Comparison of ENCODE assay signal across 16 mouse cellular contexts in genomic region chr11:35919383-35919782, GRCm38 (mm10).
DNase-seq lines count a peak whose midpoint lies in the region; ATAC-seq and TF ChIP-seq lines count a peak whose summit lies in the region.
"Had no signal": no experiment of that assay in that cellular context is flagged by ENCODE, and none has a peak within 500 bp of the region (broad histone marks: within the 10 kb centered on the region; RNA-seq: fewer than 3 reads in every experiment).

No protein-coding gene starts in this region.

- H3K36me3 ChIP-seq in forebrain, embryonic 13.5 days (ENCODE audit: poor library complexity, severe bottlenecking) = no peaks in the 10 kb centered on the region
- H3K36me3 ChIP-seq in forebrain, embryonic 11.5 days (ENCODE audit: control insufficient read depth, insufficient read depth, low read length) = no peaks in the 10 kb centered on the region
- H3K36me3 ChIP-seq in kidney, postnatal 0 days (ENCODE audit: insufficient read depth, low read length) = no peaks in the 10 kb centered on the region
- H3K36me3 ChIP-seq in midbrain, embryonic 16.5 days (ENCODE audit: control insufficient read depth, insufficient read depth, low read length) = no peaks in the 10 kb centered on the region
- H3K36me3 ChIP-seq in midbrain, embryonic 13.5 days = no peaks in the 10 kb centered on the region
- H3K36me3 ChIP-seq: liver, embryonic 12.5 days; stomach, embryonic 15.5 days had no signal

- H3K4me3 ChIP-seq in forebrain, embryonic 13.5 days = no peak overlapping the region
- H3K4me3 ChIP-seq in forebrain, embryonic 11.5 days (ENCODE audit: low read depth, low read length) = no peak overlapping the region
- H3K4me3 ChIP-seq in kidney, postnatal 0 days (replicated peaks; ENCODE audit: low read depth, low read length) = no peak overlapping the region
- no peak overlapping the region for H3K4me3 ChIP-seq in midbrain, embryonic 16.5 days (ENCODE audit: low read depth, low read length)
- no peak overlapping the region for H3K4me3 ChIP-seq in midbrain, embryonic 13.5 days (replicated peaks)
- H3K4me3 ChIP-seq: gastrocnemius, adult 2 months; liver, embryonic 12.5 days; stomach, embryonic 15.5 days had no signal

- H3K4me2 ChIP-seq in forebrain, embryonic 13.5 days = no peak overlapping the region
- no peak overlapping the region for H3K4me2 ChIP-seq in forebrain, embryonic 11.5 days (ENCODE audit: low read depth, low read length, severe bottlenecking)
- no peak overlapping the region for H3K4me2 ChIP-seq in kidney, postnatal 0 days (ENCODE audit: low read length)
- no peak overlapping the region for H3K4me2 ChIP-seq in midbrain, embryonic 16.5 days (ENCODE audit: low read length)
- no peak overlapping the region for H3K4me2 ChIP-seq in midbrain, embryonic 13.5 days (replicated peaks)
- H3K4me2 ChIP-seq: liver, embryonic 12.5 days; stomach, embryonic 15.5 days had no signal

- no peak for TF ChIP-seq CTCF in kidney, postnatal 0 days (IDR thresholded peaks at IDR 0.05; ENCODE audit: low read depth)

- no peak overlapping the region for H3K9ac ChIP-seq in forebrain, embryonic 13.5 days
- no peak overlapping the region for H3K9ac ChIP-seq in forebrain, embryonic 11.5 days (ENCODE audit: low read length)
- H3K9ac ChIP-seq in kidney, postnatal 0 days (ENCODE audit: low read depth, low read length) = no peak overlapping the region
- no peak overlapping the region for H3K9ac ChIP-seq in midbrain, embryonic 16.5 days (ENCODE audit: low read depth, low read length)
- H3K9ac ChIP-seq in midbrain, embryonic 13.5 days (replicated peaks) = no peak overlapping the region
- H3K9ac ChIP-seq: liver, embryonic 12.5 days; stomach, embryonic 15.5 days had no signal

- intact Hi-C loops in heart, postnatal 10 days (cut with DNase I) = no loop called here

- WGBS in forebrain, embryonic 13.5 days = 40% methylated on average over 2 of the region's 2 CpGs
- 77% methylated on average over 2 of the region's 2 CpGs for WGBS in forebrain, embryonic 11.5 days
- 61% methylated on average over 2 of the region's 2 CpGs for WGBS in kidney, postnatal 0 days
- 41% methylated on average over 2 of the region's 2 CpGs for WGBS in midbrain, embryonic 16.5 days
- WGBS in midbrain, embryonic 13.5 days = 51% methylated on average over 2 of the region's 2 CpGs

- H3K27ac ChIP-seq in forebrain, embryonic 13.5 days = 0 out of 2 replicates have a peak overlapping the region, but pooled peaks have one; percentile 55
- no peak overlapping the region for H3K27ac ChIP-seq in forebrain, embryonic 11.5 days (ENCODE audit: low read depth, low read length)
- 0 out of 2 replicates have a peak overlapping the region, but pooled peaks have one; percentile 58 for H3K27ac ChIP-seq in kidney, postnatal 0 days
- H3K27ac ChIP-seq in midbrain, embryonic 16.5 days (ENCODE audit: low read length) = peak overlapping the region; percentile 60
- no peak overlapping the region for H3K27ac ChIP-seq in midbrain, embryonic 13.5 days
- H3K27ac ChIP-seq: gastrocnemius, adult 2 months; liver, embryonic 12.5 days had no signal

- H3K27me3 ChIP-seq in forebrain, embryonic 13.5 days = no peaks in the 10 kb centered on the region
- H3K27me3 ChIP-seq in forebrain, embryonic 11.5 days (ENCODE audit: control insufficient read depth, insufficient read depth, low read length) = no peaks in the 10 kb centered on the region
- no peaks in the 10 kb centered on the region for H3K27me3 ChIP-seq in kidney, postnatal 0 days (ENCODE audit: insufficient read depth, low read length)
- no peaks in the 10 kb centered on the region for H3K27me3 ChIP-seq in midbrain, embryonic 16.5 days (ENCODE audit: control insufficient read depth, insufficient read depth, low read depth, low read length)
- no peaks in the 10 kb centered on the region for H3K27me3 ChIP-seq in midbrain, embryonic 13.5 days
- H3K27me3 ChIP-seq: liver, embryonic 12.5 days; stomach, embryonic 15.5 days had no signal

- no peak for DNase-seq in forebrain, embryonic 11.5 days (ENCODE audit: low spot score)
- DNase-seq in kidney, postnatal 0 days (ENCODE audit: low spot score) = no peak
- DNase-seq in kidney, postnatal 25 days = no peak
- DNase-seq in layer of hippocampus, postnatal 10 days (ENCODE audit: low spot score in 2 of 2) = no peak
- DNase-seq in heart, postnatal 10 days = no peak
- DNase-seq: cerebellum, postnatal 14 days; gastrocnemius, adult 2 months; spleen, adult 18-20 months; thymus, postnatal 14 days had no signal

- peaks cover 59% of the 10 kb centered on the region for H3K4me1 ChIP-seq in forebrain, embryonic 13.5 days
- peaks cover 5% of the 10 kb centered on the region; the same call in 1 of the 2 replicates for H3K4me1 ChIP-seq in forebrain, embryonic 11.5 days (replicated peaks; ENCODE audit: control insufficient read depth, insufficient read depth, low read length)
- H3K4me1 ChIP-seq in kidney, postnatal 0 days (replicated peaks; ENCODE audit: insufficient read depth, low read length) = peaks cover 30% of the 10 kb centered on the region
- peaks cover 19% of the 10 kb centered on the region for H3K4me1 ChIP-seq in midbrain, embryonic 16.5 days (ENCODE audit: control insufficient read depth, insufficient read depth, low read length)
- peaks cover 42% of the 10 kb centered on the region for H3K4me1 ChIP-seq in midbrain, embryonic 13.5 days (replicated peaks)
- H3K4me1 ChIP-seq: liver, embryonic 12.5 days had no signal

- ATAC-seq in forebrain, embryonic 13.5 days = peak; percentile 27; the same call in 1 of the 2 replicates
- no peak for ATAC-seq in forebrain, embryonic 11.5 days (replicated peaks; ENCODE audit: low FRiP score)
- ATAC-seq in kidney, postnatal 0 days (replicated peaks; ENCODE audit: low FRiP score, low read depth) = no peak
- no peak for ATAC-seq in midbrain, embryonic 16.5 days
- no peak for ATAC-seq in midbrain, embryonic 13.5 days
- ATAC-seq: activated CD4-positive, CD25-positive, alpha-beta regulatory T cell, adult 4 months; inflammation-experienced regulatory T-cells, adult 6 months; liver, embryonic 12.5 days had no signal

- no peaks in the 10 kb centered on the region for H3K9me3 ChIP-seq in forebrain, embryonic 13.5 days (replicated peaks)
- H3K9me3 ChIP-seq in forebrain, embryonic 11.5 days (ENCODE audit: control insufficient read depth, low read length) = no peaks in the 10 kb centered on the region
- no peaks in the 10 kb centered on the region for H3K9me3 ChIP-seq in kidney, postnatal 0 days (replicated peaks; ENCODE audit: low read length)
- no peaks in the 10 kb centered on the region for H3K9me3 ChIP-seq in midbrain, embryonic 16.5 days (replicated peaks; ENCODE audit: control insufficient read depth, low read length, poor library complexity, severe bottlenecking)
- no peaks in the 10 kb centered on the region for H3K9me3 ChIP-seq in midbrain, embryonic 13.5 days
- H3K9me3 ChIP-seq: liver, embryonic 12.5 days; stomach, embryonic 15.5 days had no signal

Comparison
In these comparisons a context has a peak if more than half of its experiments do, and no peak if none do; other contexts are left out.
1. H3K27ac ChIP-seq: peak in forebrain, embryonic 13.5 days (single experiment), kidney, postnatal 0 days (single experiment) and midbrain, embryonic 16.5 days (single experiment); none in forebrain, embryonic 11.5 days (single experiment) and midbrain, embryonic 13.5 days (single experiment).